ENCODE assay signal across 20 mouse cellular contexts in the genomic region with DNA sequence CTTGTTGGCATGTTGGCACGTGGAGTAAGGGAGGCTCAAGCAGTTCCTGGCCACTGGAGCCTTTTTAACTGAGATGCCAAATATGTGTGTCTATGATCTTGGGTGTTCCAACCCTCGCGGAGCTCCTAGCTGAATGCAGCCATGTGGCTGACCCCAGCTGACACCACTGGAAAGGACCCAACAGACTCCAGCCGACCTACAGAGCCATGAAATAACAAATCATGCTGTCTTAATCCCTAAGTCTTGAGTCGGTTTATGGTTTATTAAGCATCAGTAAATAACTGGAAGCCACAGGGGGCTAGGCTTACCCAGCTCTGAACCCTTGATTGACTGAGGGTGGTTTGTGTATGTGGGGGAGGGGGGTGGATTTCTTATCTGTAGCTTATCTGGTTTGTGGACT.
DNase-seq lines count a peak whose midpoint lies in the region; ATAC-seq and TF ChIP-seq lines count a peak whose summit lies in the region.
"Had no signal": no experiment of that assay in that cellular context is flagged by ENCODE, and none has a peak within 500 bp of the region (broad histone marks: within the 10 kb centered on the region; RNA-seq: fewer than 3 reads in every experiment).

No protein-coding gene starts in this region.

- no peak overlapping the region for H3K9ac ChIP-seq in midbrain, postnatal 0 days (replicated peaks; ENCODE audit: low read length, poor library complexity, severe bottlenecking)
- H3K9ac ChIP-seq in kidney, postnatal 0 days (ENCODE audit: low read depth, low read length), result no peak overlapping the region
- H3K9ac ChIP-seq: forebrain, embryonic 12.5 days; heart, embryonic 12.5 days; limb, embryonic 15.5 days had no signal

- intact Hi-C loops in gastrocnemius, adult 2 months (cut with DNase I), result no loop called here

- H3K4me3 ChIP-seq in gastrocnemius, adult 2 months, result no peak overlapping the region
- no peak overlapping the region for H3K4me3 ChIP-seq in midbrain, postnatal 0 days (ENCODE audit: low read depth, low read length)
- H3K4me3 ChIP-seq in midbrain, embryonic 10.5 days, result no peak overlapping the region
- no peak overlapping the region for H3K4me3 ChIP-seq in kidney, postnatal 0 days (replicated peaks; ENCODE audit: low read depth, low read length)
- H3K4me3 ChIP-seq: forebrain, embryonic 12.5 days; heart, embryonic 12.5 days; hindbrain, embryonic 10.5 days; left cerebral cortex, adult 2 months; limb, embryonic 15.5 days; myocyte had no signal

- no peaks in the 10 kb centered on the region for H3K27me3 ChIP-seq in midbrain, postnatal 0 days (ENCODE audit: insufficient read depth, low read length)
- H3K27me3 ChIP-seq in midbrain, embryonic 10.5 days (ENCODE audit: low read depth, poor library complexity, severe bottlenecking), result no peaks in the 10 kb centered on the region
- H3K27me3 ChIP-seq in kidney, postnatal 0 days (ENCODE audit: insufficient read depth, low read length), result no peaks in the 10 kb centered on the region
- H3K27me3 ChIP-seq: forebrain, embryonic 12.5 days; heart, embryonic 12.5 days; limb, embryonic 15.5 days had no signal

- H3K4me1 ChIP-seq in midbrain, postnatal 0 days (ENCODE audit: insufficient read depth, low read length), result no peaks in the 10 kb centered on the region
- H3K4me1 ChIP-seq in midbrain, embryonic 10.5 days, result peaks cover 5% of the 10 kb centered on the region
- no peaks in the 10 kb centered on the region for H3K4me1 ChIP-seq in kidney, postnatal 0 days (replicated peaks; ENCODE audit: insufficient read depth, low read length)
- H3K4me1 ChIP-seq: forebrain, embryonic 12.5 days; heart, embryonic 12.5 days; limb, embryonic 15.5 days had no signal

- no peaks in the 10 kb centered on the region for H3K9me3 ChIP-seq in midbrain, postnatal 0 days (ENCODE audit: low read length)
- no peaks in the 10 kb centered on the region for H3K9me3 ChIP-seq in midbrain, embryonic 10.5 days (replicated peaks)
- no peaks in the 10 kb centered on the region for H3K9me3 ChIP-seq in kidney, postnatal 0 days (replicated peaks; ENCODE audit: low read length)
- H3K9me3 ChIP-seq: forebrain, embryonic 12.5 days; heart, embryonic 12.5 days; hindbrain, embryonic 10.5 days; limb, embryonic 15.5 days had no signal

- H3K27ac ChIP-seq in gastrocnemius, adult 2 months, result no peak overlapping the region
- H3K27ac ChIP-seq in midbrain, postnatal 0 days (ENCODE audit: low read depth, low read length), result no peak overlapping the region
- H3K27ac ChIP-seq in midbrain, embryonic 10.5 days (replicated peaks), result no peak overlapping the region
- no peak overlapping the region for H3K27ac ChIP-seq in kidney, postnatal 0 days
- H3K27ac ChIP-seq: forebrain, embryonic 12.5 days; hindbrain, embryonic 10.5 days; left cerebral cortex, adult 2 months; limb, embryonic 15.5 days had no signal

- WGBS in midbrain, postnatal 0 days, result 50% methylated on average over 5 of the region's 5 CpGs
- WGBS in midbrain, embryonic 10.5 days, result 39% methylated on average over 5 of the region's 5 CpGs
- WGBS in kidney, postnatal 0 days, result 19% methylated on average over 5 of the region's 5 CpGs

- no peak overlapping the region for H3K4me2 ChIP-seq in midbrain, postnatal 0 days (ENCODE audit: low read depth, low read length, poor library complexity, severe bottlenecking)
- no peak overlapping the region for H3K4me2 ChIP-seq in kidney, postnatal 0 days (ENCODE audit: low read length)
- H3K4me2 ChIP-seq: forebrain, embryonic 12.5 days; heart, embryonic 12.5 days; limb, embryonic 15.5 days; midbrain, embryonic 11.5 days had no signal

- no peak for ATAC-seq in midbrain, postnatal 0 days (ENCODE audit: low FRiP score)
- no peak for ATAC-seq in kidney, postnatal 0 days (replicated peaks; ENCODE audit: low FRiP score, low read depth)
- no peak for ATAC-seq in megakaryocyte-erythroid progenitor cell, adult 5-6 weeks (replicated peaks; ENCODE audit: low FRiP score, low TSS enrichment, poor library complexity, severe bottlenecking)

- no peaks in the 10 kb centered on the region for H3K36me3 ChIP-seq in midbrain, postnatal 0 days (ENCODE audit: insufficient read depth, low read length)
- no peaks in the 10 kb centered on the region for H3K36me3 ChIP-seq in midbrain, embryonic 10.5 days
- H3K36me3 ChIP-seq in kidney, postnatal 0 days (ENCODE audit: insufficient read depth, low read length), result no peaks in the 10 kb centered on the region
- H3K36me3 ChIP-seq: forebrain, embryonic 12.5 days; heart, embryonic 12.5 days; hindbrain, embryonic 10.5 days; limb, embryonic 15.5 days had no signal

- TF ChIP-seq CTCF in gastrocnemius, adult 2 months (IDR thresholded peaks at IDR 0.05), result no peak
- no peak for TF ChIP-seq CTCF in midbrain, postnatal 0 days (IDR thresholded peaks at IDR 0.05)
- TF ChIP-seq CTCF in kidney, postnatal 0 days (IDR thresholded peaks at IDR 0.05; ENCODE audit: low read depth), result no peak

- peak; percentile 43 for DNase-seq in gastrocnemius, adult 2 months
- no peak for DNase-seq in gastrocnemius, adult 18-20 months (ENCODE audit: low spot score)
- DNase-seq in midbrain, postnatal 0 days (ENCODE audit: low spot score), result peak; percentile 45
- no peak for DNase-seq in midbrain, embryonic 10.5 days (ENCODE audit: low spot score)
- DNase-seq in kidney, postnatal 0 days (ENCODE audit: low spot score), result peak; percentile 65
- no peak for DNase-seq in right cerebral cortex, postnatal 25 days
- DNase-seq: adrenal gland, adult 8-10 months; B cell, adult 2 months; cerebellum, postnatal 25 days; lung, postnatal 14 days; right cerebral cortex, postnatal 14 days; thymus, postnatal 25 days had no signal

Comparison
In these comparisons a context has a peak if more than half of its experiments do, and no peak if none do; other contexts are left out.
1. DNase-seq: peak in gastrocnemius, adult 2 months (single experiment), midbrain, postnatal 0 days (single experiment) and kidney, postnatal 0 days (single experiment); none in gastrocnemius, adult 18-20 months (single experiment), midbrain, embryonic 10.5 days (single experiment) and right cerebral cortex, postnatal 25 days (single experiment).